Mouse (Mus musculus): ENCODE results near the gene Pcnp. TPM values are rescaled to one million over a fixed set of nuclear protein-coding genes. Genes with fewer than 3 reads are reported as not detected.

Pcnp gene
- total RNA-seq, 2 experiments from 2014 or later: 122 to 132 TPM

- peak; percentile 91 to 94 for DNase-seq (ENCODE audit: low spot score in 2 of 2)
Measured at GRCm38 (mm10) chr16:56037138-56038010, 7.8 kb upstream of the Pcnp start, which contains the start of gene Trmt10c. TSS of gene Trmt10c (minus strand) at chr16:56037819.

GRCm38 (mm10) chr16:56036501-56036900 is 7.0 kb upstream of the Pcnp start:
- DNase-seq (ENCODE audit: low spot score in 2 of 2): no peak

- no peak for DNase-seq (ENCODE audit: low spot score in 2 of 2)
Measured at GRCm38 (mm10) chr16:56034566-56034965, 5.0 kb upstream of the Pcnp start.

GRCm38 (mm10) chr16:56028722-56029551 is 602 bp downstream of the Pcnp start:
- DNase-seq (ENCODE audit: low spot score in 2 of 2): no peak

GRCm38 (mm10) chr16:56027854-56028629 is 1.5 kb downstream of the Pcnp start:
- no peak for DNase-seq (ENCODE audit: low spot score in 2 of 2)

- DNase-seq (ENCODE audit: low spot score in 2 of 2): no peak
Measured at GRCm38 (mm10) chr16:56019660-56020059, 9.9 kb downstream of the Pcnp start.

- no peak for DNase-seq (ENCODE audit: low spot score in 2 of 2)
Measured at GRCm38 (mm10) chr16:56014076-56014475, 15.5 kb downstream of the Pcnp start.

GRCm38 (mm10) chr16:56012789-56013743 is 16.5 kb downstream of the Pcnp start:
- no peak for DNase-seq (ENCODE audit: low spot score in 2 of 2)

GRCm38 (mm10) chr16:56008862-56009261 is 20.7 kb downstream of the Pcnp start:
- no peak for DNase-seq (ENCODE audit: low spot score in 2 of 2)

GRCm38 (mm10) chr16:56006798-56007197 is 22.7 kb downstream of the Pcnp start:
- no peak for DNase-seq (ENCODE audit: low spot score in 2 of 2)

GRCm38 (mm10) chr16:55994235-55994634 is 35.3 kb downstream of the Pcnp start:
- DNase-seq (ENCODE audit: low spot score in 2 of 2): no peak

- DNase-seq (ENCODE audit: low spot score in 2 of 2): no peak
Measured at GRCm38 (mm10) chr16:55990311-55990710, 39.2 kb downstream of the Pcnp start.

- no peak for DNase-seq (ENCODE audit: low spot score in 2 of 2)
Measured at GRCm38 (mm10) chr16:55986001-55986400, 43.5 kb downstream of the Pcnp start.

- DNase-seq (ENCODE audit: low spot score in 2 of 2): no peak
Measured at GRCm38 (mm10) chr16:55974903-55975285, 54.6 kb downstream of the Pcnp start.

GRCm38 (mm10) chr16:55974256-55974902 is 55.2 kb downstream of the Pcnp start:
- peak; percentile 83 to 88 for DNase-seq (ENCODE audit: low spot score in 2 of 2)

- DNase-seq (ENCODE audit: low spot score in 2 of 2): peak; percentile 99 to 100
Measured at GRCm38 (mm10) chr16:55973431-55974255, 55.9 kb downstream of the Pcnp start, which contains the start of gene Zbtb11. TSS of gene Zbtb11 (plus strand) at chr16:55973883.

GRCm38 (mm10) chr16:55972626-55973201 is 56.8 kb downstream of the Pcnp start:
- DNase-seq (ENCODE audit: low spot score in 2 of 2): no peak
